Mouse (Mus musculus) limb, embryonic 11.5 days (tissue): ENCODE data around the gene Sltm. TPM values are rescaled to one million over a fixed set of nuclear protein-coding genes. Genes with fewer than 3 reads are reported as not detected.
"Not testable (repeated sequence)": the region's sequence is repeated elsewhere in the genome, so short reads cannot be mapped to it uniquely, and the experiment has no call there.

ENCODE experiments used
- ATAC-seq: fragments of 200-750 bp; cut with Nextera tagmentation; 2 replicates; pipeline ENCODE4 v1.8.0; 2017; ENCODE audit warnings: low read depth; ENCODE audit not compliant: insufficient number of reproducible peaks, low FRiP score, low TSS enrichment
- DNase-seq: peaks from one replicate; pipeline ENCODE4 v3.0.0-alpha.2; 2015; ENCODE audit warnings: low spot score
- H3K27ac ChIP-seq: fragments of 300-500 bp; sonication (generic); replicated peaks from 2 replicates; pipeline ENCODE4 v1.5.1; 2014; ENCODE audit warnings: low read depth, mild to moderate bottlenecking, low read length
- H3K27me3 ChIP-seq: fragments of 300-500 bp; sonication (generic); 2 replicates; pipeline ENCODE4 v1.6.1; 2014; ENCODE audit warnings: mild to moderate bottlenecking, low read length, mixed read lengths; ENCODE audit not compliant: control insufficient read depth, insufficient read depth
- H3K36me3 ChIP-seq: fragments of 300-500 bp; sonication (generic); 2 replicates; pipeline ENCODE4 v1.6.1; 2014; ENCODE audit warnings: mild to moderate bottlenecking, low read length, moderate library complexity, mixed read lengths; ENCODE audit not compliant: control insufficient read depth, insufficient read depth
- H3K4me1 ChIP-seq: fragments of 300-500 bp; sonication (generic); 2 replicates; pipeline ENCODE4 v1.6.1; 2014; ENCODE audit warnings: low read length, mixed read lengths; ENCODE audit not compliant: control insufficient read depth, insufficient read depth
- H3K4me2 ChIP-seq: fragments of 300-500 bp; sonication (generic); 2 replicates; pipeline ENCODE4 v1.6.1; 2014; ENCODE audit warnings: low read depth, mild to moderate bottlenecking, moderate library complexity; ENCODE audit not compliant: severe bottlenecking
- H3K4me3 ChIP-seq: fragments of 300-500 bp; sonication (generic); 2 replicates; pipeline ENCODE4 v1.5.1; 2014; ENCODE audit warnings: low read depth, low read length
- H3K9ac ChIP-seq: fragments of 300-500 bp; sonication (generic); 2 replicates; pipeline ENCODE4 v1.6.1; 2014; ENCODE audit warnings: mild to moderate bottlenecking, low read length
- H3K9me3 ChIP-seq: fragments of 300-500 bp; sonication (generic); 2 replicates; pipeline ENCODE4 v1.6.1; 2016; ENCODE audit warnings: low read length; ENCODE audit not compliant: control insufficient read depth
- WGBS: fragments of 180-500 bp; shearing (Covaris S2); extraction: QIAGEN DNeasy Blood & Tissue Kit; methylation state at CpG from one replicate; pipeline ENCODE4 v1.1.7; 2014; 5-methylcytosine and 5-hydroxymethylcytosine counted together
- polyA plus RNA-seq: library from polyadenylated mRNA; unstranded; fragments of >200 nt; fragmentation: Nextera tagmentation; extraction: Ambion mirVana; gene quantifications from 2 replicates; pipeline ENCODE4 v1.2.1, GENCODE M21; 2014

Sltm gene
- polyA plus RNA-seq, 1 experiment from 2014 or later, result 70.1 TPM

GRCm38 (mm10) chr9:70543048-70543880, 710 bp downstream of the Sltm start:
- peak; percentile 71 for ATAC-seq
- Histone ChIP-seq H3K27me3 (no peaks in the 10 kb centered on the region), H3K4me1 (no peaks in the 10 kb centered on the region), H3K9me3 (no peaks in the 10 kb centered on the region), H3K27ac (peak overlapping the region; percentile 97), H3K36me3 (no peaks in the 10 kb centered on the region), H3K4me2 (peak overlapping the region; percentile 56), H3K9ac (peak overlapping the region; percentile 96), H3K4me3 (peak overlapping the region; percentile 87)
- 2% methylated on average over 54 of the region's 64 CpGs for WGBS
- peak; percentile 74 for DNase-seq

- no peaks in the 10 kb centered on the region for H3K36me3 ChIP-seq
- WGBS, result 77% methylated on average over 5 of the region's 5 CpGs
- no peak overlapping the region for H3K27ac ChIP-seq
- ATAC-seq (no peak), DNase-seq (no peak)
- no peaks in the 10 kb centered on the region for H3K27me3 ChIP-seq
- no peaks in the 10 kb centered on the region for H3K4me1 ChIP-seq
- no peak overlapping the region for H3K9ac ChIP-seq
- H3K9me3 ChIP-seq, result no peaks in the 10 kb centered on the region
- H3K4me2 ChIP-seq, result peak overlapping the region; percentile 56; the same call in 1 of the 2 replicates
- H3K4me3 ChIP-seq, result no peak overlapping the region
These were observed 1.4 kb downstream of the Sltm start for GRCm38 (mm10) chr9:70543985-70544384.

GRCm38 (mm10) chr9:70544831-70545230, 2.3 kb downstream of the Sltm start:
- WGBS, result 65% methylated on average over 1 of the region's 1 CpGs
- H3K9ac ChIP-seq, result no peak overlapping the region
- no peak overlapping the region for H3K27ac ChIP-seq
- H3K4me1 ChIP-seq, result no peaks in the 10 kb centered on the region
- DNase-seq (no peak), ATAC-seq (no peak)
- H3K27me3 ChIP-seq, result no peaks in the 10 kb centered on the region
- H3K4me3 ChIP-seq, result no peak overlapping the region
- H3K4me2 ChIP-seq, result no peak overlapping the region
- H3K9me3 ChIP-seq, result no peaks in the 10 kb centered on the region
- H3K36me3 ChIP-seq, result no peaks in the 10 kb centered on the region

DNA sequence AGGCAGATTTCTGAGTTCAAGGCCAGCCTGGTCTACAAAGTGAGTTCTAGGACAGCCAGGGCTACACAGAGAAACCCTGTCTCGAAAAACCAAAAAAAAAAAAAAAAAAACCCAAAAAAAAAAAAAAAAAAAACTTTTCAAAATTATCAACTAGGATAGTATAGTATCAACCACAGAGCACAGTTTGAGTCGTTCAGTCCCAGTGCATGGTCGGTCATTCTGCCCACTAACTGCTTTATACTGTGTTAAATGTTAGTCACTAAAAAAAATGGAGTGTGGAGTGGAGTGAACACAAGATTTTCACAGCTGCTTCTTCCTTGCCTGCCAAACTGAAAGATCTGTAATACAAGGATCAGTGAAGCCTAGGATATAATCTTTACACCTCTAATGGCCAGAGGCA, 4.0 kb downstream of the Sltm start:
- H3K4me1 ChIP-seq, H3K4me2 ChIP-seq, H3K9ac ChIP-seq, H3K36me3 ChIP-seq, ATAC-seq, H3K27me3 ChIP-seq, H3K27ac ChIP-seq, H3K9me3 ChIP-seq, H3K4me3 ChIP-seq, DNase-seq: not testable (repeated sequence)
- 82% methylated on average over 3 of the region's 3 CpGs for WGBS

- no peaks in the 10 kb centered on the region; the same call in 1 of the 2 replicates for H3K9me3 ChIP-seq
- H3K36me3 ChIP-seq, result peaks cover 6% of the 10 kb centered on the region
- no peak overlapping the region for H3K27ac ChIP-seq
- ATAC-seq (no peak), DNase-seq (no peak)
- H3K27me3 ChIP-seq, result no peaks in the 10 kb centered on the region
- H3K4me2 ChIP-seq, result no peak overlapping the region
- 88% methylated on average over 4 of the region's 4 CpGs for WGBS
- H3K4me3 ChIP-seq, result no peak overlapping the region
- H3K9ac ChIP-seq, result no peak overlapping the region
- H3K4me1 ChIP-seq, result no peaks in the 10 kb centered on the region
These were observed 5.8 kb downstream of the Sltm start for GRCm38 (mm10) chr9:70548304-70548703.

DNA sequence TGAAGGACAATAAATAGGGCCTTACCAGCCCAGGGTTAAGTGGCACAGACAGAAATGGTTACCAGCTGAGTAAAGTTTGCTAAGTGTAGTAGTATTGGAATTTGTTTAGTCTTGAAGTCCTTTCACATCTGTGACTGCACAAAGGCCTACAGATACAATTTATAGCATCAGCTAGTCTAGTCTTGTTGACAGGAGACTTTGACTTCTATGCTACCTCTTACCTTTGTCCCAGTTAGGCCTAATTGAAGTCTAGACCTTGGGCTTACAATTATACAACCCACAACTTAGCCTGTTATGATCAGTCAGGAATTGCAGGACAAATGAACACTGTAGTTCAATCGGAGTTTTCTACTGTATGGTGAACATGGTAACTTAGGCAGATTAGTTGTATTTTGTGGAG, 9.0 kb downstream of the Sltm start:
- H3K27me3 ChIP-seq, result no peaks in the 10 kb centered on the region
- H3K9ac ChIP-seq, result no peak overlapping the region
- no peak overlapping the region for H3K27ac ChIP-seq
- ATAC-seq (no peak), DNase-seq (no peak)
- H3K36me3 ChIP-seq, result peaks cover 8% of the 10 kb centered on the region
- no peak overlapping the region for H3K4me2 ChIP-seq
- no peaks in the 10 kb centered on the region; the same call in 1 of the 2 replicates for H3K9me3 ChIP-seq
- H3K4me3 ChIP-seq, result no peak overlapping the region
- 98% methylated on average over 1 of the region's 1 CpGs for WGBS
- H3K4me1 ChIP-seq, result no peaks in the 10 kb centered on the region

- H3K36me3 ChIP-seq, H3K9ac ChIP-seq, H3K27me3 ChIP-seq, H3K4me3 ChIP-seq, H3K4me1 ChIP-seq, DNase-seq, H3K4me2 ChIP-seq, H3K9me3 ChIP-seq, H3K27ac ChIP-seq, ATAC-seq: not testable (repeated sequence)
- 90% methylated on average over 2 of the region's 2 CpGs for WGBS
These were observed 9.7 kb downstream of the Sltm start for GRCm38 (mm10) chr9:70552233-70552632.

DNA sequence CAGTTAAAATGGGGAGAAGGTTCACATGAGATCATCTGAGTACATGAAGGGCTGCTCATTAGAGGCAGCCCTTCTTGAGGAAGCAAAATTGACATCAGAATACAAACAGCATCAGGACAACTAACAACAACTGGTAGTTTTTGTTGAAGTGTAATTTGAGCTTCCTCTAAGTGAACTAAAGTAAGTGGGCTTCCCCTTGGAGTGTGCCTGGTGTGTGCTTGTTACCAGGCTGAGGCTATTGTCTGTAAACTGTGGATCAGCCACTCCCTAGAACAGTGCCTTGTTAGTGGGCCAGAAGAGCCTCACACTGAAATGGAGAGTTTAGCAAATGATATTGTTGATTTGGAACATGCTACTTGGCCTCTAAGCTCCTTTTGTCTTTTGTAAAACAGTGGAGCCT, 12.9 kb downstream of the Sltm start:
- no peaks in the 10 kb centered on the region for H3K27me3 ChIP-seq
- H3K27ac ChIP-seq, result no peak overlapping the region
- no peak overlapping the region for H3K9ac ChIP-seq
- no peak overlapping the region for H3K4me3 ChIP-seq
- no peak for DNase-seq
- no peak overlapping the region for H3K4me2 ChIP-seq
- H3K36me3 ChIP-seq, result peaks cover 8% of the 10 kb centered on the region
- no peak for ATAC-seq
- no peaks in the 10 kb centered on the region; the same call in 1 of the 2 replicates for H3K9me3 ChIP-seq
- no peaks in the 10 kb centered on the region for H3K4me1 ChIP-seq
